Mouse (Mus musculus) 3T3-L1 (cell line): ENCODE data around the gene Pax7.

ENCODE experiments used
- DNase-seq: peaks from one replicate; pipeline ENCODE4 v3.0.0-alpha.2; 2015; ENCODE audit warnings: low read depth, low spot score

Gene Pax7

DNA sequence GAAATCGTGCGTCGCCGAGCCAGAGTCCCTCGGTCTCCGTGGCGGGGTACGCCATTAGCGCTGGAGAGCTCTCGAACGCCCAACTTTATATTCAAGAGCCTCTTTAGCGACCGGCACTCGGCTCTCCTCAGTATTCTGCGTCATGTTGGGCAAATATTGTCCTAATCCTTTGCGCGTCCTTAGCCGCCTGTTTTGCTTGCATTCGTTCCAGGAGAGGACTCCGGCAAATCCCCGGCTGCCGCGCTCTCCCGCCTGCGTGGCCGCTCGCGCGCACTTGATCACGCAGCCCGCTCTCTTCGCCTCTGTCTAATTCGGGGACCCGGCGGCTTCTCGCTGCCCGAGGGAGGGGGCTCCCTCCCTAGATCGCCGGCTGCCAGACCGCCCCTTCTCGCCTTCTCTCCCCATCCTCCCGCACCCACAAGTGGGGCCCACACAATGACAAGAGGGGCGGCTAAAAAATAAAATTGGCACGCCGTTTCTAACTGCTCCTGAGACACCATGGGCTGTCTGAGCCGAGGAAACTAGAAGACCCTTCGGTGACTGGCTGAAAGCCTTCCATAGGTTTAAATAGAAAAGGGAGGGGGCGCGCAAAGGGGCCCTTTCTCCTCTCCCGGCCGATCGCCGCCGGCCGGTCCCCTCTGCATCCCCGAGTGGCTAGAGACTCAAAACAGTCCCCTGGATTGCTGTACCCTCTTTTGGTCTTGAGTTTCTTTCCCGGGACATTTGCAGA is 1.7 kb downstream of the Pax7 start:
- no peak for DNase-seq

DNA sequence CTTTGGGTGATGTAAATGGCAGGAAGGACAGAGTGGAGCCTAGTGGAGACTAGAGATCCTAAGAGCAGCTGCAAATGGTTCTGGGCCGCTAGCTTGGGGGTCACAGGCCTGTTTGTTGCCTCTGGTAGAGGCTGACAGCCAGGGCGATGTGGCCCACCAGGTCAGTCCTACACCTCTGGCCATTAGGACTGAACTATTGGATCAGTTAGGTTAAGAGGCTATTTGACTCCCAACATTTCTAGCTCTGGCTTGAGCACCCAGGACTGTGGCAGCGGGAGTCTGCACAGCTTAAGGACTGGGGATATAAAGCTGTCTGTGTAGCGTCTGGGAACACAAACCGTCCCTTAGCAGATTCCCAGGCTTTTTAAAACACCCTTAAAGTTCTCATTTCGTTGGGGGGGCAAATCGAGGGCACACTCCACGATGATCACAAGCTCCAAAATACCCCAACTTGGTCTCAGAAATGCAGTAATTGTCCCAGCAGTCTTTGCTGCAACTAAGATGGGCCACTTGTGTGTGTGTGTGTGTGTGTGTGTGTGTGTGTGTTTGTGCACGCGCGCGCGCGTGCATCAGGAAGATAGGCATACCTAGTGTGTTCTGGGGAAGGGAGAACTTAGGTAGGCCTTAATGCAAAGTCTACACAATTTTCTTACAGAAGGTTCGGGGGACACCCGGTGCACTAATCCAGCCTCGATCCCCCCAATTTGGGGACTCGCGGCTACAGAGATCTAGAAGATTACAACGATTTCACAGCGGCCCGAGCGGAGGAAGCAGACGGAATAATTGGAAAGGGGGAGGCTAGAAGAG is 2.5 kb downstream of the Pax7 start:
- no peak for DNase-seq

DNA sequence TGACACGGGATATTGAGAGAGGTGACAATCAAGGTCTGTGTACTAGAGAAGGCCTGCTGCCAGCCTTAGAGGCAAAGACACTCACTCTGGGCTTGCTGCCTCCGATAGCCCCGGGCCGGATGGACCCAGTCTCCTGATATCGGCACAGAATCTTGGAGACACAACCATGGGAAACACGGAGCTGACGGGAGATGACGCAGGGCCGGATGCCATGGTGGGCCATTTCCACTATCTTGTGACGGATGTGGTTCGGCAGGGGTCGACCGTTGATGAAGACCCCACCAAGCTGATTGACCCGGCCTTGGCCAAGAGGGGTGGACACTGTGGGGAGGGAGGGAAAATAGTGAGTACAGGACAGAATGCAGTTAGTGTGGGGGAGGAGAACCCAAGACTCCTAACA is 3.3 kb downstream of the Pax7 start:
- no peak for DNase-seq

DNA sequence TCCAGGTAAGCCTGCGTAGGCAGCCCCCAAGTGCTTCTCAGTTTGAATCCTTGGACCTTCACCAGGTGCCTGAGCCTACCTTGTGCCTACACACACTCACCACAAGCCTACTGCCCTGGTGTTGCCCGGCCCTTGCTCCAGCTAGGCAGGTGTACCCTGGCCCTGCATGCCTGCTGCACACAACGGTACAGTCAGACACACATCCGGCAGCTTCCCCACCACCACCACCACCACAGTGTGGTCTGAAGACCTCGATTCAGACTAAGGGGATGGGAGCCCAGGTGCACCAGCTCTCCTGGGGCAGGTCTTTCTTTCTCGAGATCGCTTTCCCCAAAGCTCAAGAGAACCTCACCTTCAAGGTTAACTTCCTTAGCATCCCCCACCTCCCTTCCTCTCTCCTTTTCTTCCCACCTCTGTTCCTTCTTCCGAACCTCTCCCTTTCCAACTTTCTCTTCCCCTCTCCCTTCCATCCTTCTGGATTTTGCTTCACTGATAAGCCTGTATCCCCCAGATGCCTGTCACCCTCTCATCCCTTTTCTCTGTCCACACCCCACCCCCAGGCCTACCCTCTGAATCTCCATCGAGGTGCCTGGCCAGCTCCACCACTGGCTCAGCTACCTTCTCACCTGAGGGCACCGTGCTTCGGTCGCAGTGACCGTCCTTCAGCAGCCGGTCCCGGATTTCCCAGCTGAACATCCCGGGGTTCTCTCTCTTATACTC is 4.3 kb downstream of the Pax7 start:
- DNase-seq = no peak

DNA sequence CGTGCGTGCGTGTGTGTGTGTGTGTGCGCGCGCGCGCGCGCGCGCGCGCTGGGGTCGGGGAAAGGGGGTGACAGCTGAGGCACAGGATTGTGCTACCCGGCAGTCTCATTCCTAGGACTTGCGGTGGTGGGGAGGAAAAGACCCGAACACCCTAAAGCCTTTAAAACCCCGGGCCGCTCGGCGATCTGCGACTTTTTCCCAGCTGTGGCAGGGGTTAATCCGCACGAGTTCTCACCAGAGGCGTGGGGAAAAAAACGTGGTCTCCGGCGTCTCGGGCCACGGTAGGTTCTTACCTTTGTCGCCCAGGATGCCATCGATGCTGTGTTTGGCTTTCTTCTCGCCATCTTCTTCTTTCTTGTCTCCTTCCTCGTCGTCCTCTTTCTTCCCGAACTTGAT is 5.0 kb downstream of the Pax7 start:
- no peak for DNase-seq

DNA sequence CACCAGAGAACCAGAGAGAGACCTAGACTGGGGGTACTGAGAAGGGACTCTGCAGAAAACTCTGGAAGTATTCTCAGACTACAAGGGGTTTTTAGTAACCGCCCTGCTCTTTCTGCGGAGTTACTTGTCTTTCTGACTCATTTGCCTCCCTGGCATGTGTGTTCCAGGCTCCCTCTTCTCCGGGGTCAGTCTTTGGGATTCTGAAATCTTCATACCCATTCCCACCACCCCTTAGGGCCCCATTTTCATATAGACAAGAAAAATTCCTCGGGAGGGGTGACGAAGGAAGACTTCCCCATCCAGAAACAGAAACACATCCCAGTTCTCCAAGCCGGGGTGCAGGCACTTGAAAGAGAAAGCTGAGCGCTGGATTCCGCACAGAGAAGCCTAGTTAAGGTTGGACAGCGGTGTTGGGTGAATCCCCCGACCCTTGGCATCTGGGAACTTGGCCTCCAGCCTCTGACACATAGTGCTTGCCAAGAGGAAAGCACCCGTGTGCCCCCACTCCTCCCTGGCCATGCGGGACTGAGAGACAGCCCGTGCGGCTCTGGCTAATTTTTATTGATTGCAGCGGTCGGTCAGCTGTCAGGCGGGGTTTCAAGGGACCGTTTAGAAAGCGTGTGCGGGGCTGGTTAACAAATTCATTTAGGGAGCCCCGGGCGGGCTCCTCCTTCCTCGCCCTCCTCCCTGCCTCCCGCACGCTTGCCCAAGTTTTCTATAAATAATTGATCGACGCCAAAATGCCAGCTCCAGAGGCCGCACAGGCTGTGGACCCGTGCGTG is 5.6 kb downstream of the Pax7 start:
- DNase-seq = no peak

DNA sequence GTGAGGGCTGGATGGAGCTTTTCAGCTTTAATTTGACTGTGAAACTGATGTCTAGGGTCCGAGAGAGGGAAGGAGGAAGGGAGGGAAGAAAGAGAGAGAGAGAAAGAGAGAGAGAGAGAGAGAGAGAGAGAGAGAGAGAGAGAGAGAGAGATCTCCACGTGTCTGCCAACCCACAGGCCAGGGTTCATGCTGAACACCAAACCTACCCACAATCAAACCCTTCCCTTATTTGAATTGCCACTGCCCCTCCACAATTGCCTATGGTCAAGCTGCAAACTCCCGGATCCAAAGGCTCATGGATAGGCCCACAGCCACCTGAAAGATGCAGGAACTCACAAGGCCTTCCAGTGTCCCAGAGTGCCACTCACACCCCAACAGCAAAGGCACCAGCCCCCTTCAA is 7.1 kb downstream of the Pax7 start:
- DNase-seq = no peak

DNA sequence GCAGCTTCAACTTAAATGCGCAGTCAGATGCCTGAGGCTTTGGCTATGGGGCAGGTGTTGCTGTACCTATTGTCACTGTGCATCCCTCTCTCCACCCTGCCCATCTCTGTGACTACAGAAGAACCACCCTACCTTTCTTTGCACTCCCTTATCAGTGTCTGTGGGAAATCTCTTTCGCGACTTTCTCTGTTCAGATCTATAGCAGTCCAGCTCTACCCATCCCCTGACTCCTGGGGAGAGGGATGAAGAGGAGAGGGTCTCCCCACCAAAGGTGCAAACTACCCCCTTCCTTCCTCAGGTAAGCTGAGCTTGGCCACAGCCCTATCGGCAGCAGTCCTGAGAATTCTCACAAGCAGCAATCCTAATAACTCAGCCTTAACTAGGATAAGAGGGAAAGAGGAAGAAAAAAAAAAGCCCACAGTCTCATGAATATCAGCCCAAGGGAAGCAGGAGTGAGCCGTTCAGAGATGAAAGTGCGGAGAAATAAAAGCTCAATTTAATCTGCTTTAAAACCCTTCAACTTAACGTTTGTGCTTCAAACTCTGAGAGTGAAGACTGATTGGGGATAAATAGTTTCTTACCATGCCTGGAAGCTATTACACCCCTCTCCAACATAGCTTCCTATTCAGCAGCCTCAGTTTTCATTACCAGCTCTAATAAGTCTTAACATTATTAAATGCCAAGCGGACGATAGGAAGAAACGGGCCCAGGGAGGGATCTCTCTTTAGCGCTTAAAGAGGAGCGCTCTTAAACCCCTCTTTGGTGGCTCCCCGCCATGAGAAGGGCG is 7.8 kb downstream of the Pax7 start:
- DNase-seq = no peak

DNA sequence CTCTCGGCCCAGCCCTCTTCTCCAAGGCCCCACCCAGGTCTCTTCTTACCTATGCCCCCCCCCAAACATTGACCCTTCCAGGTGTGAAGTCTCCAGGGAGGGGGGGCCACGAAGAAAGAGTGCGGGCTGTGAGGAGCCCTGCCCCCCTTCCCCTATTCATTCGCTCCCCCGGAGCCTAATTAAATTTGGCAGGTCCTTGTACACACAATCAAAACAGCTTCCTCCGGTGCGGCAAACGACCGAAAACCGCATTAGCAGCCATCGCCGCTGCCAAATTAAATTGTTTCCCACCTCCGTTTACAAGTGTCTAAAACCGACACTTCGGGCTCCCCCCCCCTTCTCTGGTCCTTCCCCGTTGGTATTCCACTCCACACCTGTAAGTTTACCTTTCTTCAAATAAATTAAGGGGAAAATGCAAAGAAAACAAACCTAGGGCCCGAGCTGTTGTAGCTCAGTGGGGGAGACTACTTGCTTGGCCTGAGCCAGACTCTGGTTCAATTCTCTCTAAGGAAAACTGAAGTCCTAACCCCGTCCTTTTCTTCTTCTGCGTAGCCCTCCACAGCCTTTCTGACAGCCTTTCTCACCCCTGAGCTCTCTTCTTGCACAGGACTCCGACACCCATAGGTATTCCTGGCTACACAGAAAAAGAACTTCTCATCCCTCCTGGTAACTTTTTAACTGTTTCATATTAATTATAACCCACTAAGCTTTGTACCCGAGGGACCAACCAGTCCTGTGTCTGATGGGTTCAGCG is 8.6 kb downstream of the Pax7 start:
- no peak for DNase-seq

DNA sequence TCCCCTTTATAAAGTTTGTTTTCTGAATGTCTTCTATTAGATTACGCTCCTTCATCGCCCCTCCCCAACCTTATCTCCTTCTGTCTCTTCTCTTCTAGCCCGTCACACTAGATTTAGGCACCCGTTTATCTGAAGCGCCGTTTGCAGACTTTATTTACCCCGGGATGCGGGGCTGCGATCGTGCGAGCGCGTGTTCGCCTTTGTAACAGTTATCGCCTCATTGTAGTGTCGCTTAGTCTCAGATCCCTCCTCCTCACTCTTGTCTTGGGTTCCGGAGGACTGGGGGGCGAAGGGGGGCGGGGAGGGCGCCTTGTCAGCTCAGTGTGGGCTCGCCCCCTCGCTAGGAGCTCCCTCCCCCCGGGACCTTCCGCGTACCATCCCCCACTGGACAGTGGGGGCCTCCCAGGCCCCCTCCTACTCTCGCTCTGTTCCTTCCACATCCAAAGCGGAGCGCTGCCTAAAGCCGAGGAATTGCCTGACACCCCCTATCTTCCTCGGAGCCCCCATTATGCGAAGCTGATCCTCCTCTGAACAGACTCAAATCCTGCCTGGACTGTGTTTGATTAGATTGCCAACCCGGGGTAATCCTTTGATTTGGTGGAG is 9.4 kb downstream of the Pax7 start:
- no peak for DNase-seq

DNA sequence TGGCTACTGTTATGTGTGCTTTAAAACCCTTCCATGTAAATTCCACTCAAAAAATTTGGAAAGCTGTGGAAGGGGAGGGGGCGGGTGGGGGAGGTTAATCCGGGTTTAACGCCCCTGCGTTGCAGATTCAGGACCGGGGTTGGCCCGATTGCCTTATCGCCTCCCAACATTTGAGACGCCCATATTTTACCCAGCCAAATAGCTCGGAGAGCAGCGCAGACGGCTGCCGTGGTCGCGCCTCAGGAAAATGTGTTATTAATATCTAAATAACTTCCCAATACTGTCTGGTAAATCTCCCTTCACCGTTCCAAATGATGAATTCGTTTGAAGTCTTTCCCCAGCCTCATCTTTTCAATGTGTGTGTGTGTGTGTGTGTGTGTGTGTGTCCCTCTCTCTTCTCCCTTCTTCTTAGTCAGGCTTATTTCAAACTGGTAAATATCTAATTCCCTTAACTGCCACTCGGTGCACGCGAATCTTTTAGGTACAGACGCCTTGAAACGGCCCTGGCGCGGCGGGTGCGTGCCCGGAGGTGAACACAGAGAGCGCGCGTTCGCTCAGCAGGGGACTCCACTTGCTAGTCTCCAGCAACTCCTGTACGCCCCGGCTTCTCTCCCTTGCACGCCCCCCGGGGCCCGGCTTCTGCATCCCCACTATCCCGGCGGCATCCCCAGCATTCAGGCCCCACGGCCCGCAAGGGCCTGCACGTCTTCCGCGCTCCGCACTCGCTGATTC is 10.0 kb downstream of the Pax7 start:
- no peak for DNase-seq

DNA sequence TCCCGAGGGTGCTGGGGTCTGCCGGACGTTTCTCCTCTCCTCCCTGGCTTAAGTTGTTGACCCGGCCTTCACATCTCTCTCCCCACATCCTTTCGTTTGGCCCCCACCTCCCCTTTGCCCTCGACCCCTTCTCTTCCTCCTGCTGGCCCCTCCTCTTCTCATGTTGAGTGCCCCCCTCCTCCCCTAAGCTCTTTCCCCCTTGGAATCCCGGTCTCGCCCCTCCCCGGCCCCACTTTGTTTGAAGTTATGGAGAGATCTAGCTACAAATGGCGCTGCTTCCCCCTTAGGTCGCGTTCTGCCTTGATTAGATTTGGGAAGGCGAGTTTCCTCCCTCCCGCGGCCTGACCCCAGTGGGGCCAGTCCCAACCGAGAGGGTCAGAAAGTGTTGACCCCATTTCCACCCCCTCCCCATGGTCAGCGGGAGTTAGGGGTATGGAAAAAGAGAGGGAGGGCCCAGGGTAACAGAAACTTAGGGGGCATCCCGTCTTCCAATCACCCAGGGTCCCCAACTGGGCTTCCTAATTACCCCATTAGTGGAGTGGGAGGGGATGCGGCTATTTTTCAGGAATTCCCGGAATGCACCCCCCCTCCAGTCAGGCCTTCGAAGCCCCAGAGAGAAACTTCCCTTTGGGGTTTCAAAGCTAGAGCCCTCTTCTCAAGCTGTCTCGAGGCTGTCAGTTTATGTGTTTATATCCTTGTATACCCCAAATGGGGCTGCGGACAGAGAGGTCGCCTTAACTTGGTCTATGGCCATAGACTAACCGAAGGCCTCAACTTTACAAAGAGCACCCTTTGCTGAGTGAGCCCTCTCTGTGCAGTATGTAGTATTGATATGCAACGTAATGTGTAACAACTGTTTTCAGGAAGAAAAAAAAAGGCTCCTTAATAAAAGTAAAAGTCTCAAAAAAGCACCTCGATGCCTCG is 10.9 kb downstream of the Pax7 start:
- DNase-seq = no peak

DNA sequence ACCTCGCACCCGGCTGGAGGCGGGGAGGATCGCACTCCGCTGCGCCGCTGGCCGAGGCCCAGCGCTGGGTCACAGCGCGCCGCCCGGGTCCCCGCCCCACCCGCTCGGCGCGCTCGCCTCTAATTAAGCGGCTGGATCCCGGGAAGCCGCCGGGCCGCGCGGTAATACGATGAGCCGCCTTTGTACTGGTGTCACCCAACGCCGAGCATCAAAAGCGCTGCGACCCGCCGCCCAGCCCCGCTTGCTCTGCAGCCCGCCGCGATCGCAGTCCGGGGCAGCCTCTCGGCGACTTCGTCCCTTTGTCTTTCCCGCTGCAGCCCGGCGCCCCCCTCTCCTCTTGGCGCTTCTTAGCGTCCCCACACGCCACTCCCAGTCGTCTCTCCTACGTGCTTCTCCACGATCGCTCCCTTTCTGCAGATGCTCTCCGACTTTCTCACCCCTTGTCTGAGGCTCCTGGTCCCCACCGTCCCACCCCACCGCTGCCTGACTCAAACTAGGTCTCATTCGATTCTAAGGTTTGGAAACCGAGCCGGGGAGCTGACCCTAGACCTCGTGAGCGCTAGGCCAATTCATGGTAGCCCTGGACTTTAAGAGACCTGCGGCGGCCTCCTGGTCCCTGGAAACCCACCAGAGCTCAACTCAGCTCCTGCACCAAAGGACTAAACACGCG is 11.7 kb downstream of the Pax7 start:
- no peak for DNase-seq

DNA sequence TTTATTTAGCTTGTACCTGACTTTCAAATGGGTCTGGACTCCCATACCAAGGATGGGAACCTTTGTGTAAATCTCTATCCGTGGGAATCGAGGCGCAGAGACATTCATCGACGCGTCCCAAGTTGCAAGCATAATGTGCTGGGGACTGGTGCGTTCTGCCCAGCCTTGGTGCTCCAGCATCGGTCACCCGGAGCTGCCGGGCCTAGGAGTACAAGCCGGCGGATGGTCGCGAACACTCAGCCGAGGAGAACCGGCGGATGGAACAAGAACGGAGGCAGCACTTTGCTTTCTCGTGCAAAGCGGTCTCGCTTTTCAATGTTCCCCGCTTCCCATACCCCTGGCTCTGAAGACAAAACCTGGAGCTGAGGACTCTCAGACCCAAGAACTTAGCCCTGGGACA is 12.3 kb downstream of the Pax7 start:
- no peak for DNase-seq

DNA sequence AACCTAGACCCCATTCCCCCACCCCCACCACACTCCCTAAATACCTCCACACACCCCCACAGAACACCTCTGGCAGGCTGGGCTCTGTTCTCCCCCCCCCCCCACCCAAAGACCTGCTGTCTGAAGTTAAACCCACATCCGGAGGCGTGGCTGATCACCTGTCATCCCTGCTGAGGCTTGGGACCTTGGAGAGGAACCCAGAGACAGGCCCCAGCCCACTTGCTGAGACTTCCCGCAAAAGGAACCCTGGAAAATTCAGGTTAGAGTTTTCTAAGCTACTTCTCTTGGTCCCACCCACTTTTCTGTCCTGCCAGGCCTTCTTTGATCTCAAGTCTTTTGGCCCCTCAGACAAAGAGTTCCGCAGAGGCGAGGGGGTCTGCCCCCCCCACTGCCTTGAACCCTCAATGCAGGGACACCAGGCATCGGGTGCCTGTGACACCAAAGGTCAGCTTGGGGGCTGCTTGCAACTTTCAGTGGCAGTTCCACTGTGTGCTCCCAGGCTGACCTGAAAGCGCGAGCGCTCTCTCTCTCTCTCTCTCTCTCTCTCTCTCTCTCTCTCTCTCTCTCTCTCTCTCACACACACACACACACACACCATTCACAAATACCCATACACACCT is 13.8 kb downstream of the Pax7 start:
- no peak for DNase-seq

DNA sequence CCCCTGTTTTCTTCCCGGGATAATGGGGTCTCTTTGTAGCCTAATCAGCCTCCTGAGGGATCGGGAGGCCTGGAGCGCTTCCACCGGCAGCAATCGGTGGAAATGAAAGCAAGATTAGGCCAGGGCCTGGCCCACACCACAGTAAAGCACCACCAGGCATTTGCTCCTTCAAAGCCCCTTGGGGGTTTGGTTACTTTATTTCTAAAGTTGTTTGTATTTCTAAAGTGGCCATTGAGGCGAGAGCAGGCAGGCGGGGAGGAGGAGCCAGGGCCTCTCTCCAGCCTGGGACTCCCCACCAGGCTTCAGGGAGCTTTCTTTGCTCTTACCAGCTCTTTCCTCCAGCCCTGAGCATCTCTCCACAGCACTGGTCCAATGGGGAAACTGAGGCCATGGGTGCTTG is 15.2 kb downstream of the Pax7 start:
- DNase-seq = no peak

DNA sequence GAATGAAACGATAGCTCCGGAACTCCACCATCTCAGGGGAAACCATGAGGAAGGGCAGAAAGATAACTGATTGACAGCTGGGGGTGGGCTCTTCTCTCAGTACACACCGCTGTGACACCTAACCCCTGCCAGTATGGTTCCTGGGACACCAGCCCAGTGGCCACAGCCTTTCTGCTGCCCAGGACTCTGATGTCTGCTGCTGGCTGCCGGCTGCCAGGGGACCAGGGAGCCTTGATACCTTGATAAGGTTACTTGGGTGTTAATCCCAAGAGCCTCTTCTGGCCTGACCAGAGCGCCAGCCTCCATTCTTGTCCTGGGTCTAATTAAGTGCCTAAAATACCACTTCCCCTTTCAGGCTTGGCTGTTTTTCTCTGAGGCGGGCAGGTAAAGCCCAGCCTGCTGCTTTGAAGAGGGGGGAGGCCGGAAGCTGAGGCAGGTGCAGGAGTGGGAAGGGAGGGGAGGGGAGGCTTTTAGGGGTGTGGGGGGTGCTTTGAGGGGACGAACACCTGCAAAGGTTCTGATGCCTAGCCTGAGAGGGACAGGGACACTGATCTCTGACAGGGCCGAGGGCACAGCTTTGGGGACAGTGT is 19.9 kb downstream of the Pax7 start:
- no peak for DNase-seq
